Mouse (Mus musculus): Measurements from ENCODE around the gene Ccni. TPM values are rescaled to one million over a fixed set of nuclear protein-coding genes. Genes with fewer than 3 reads are reported as not detected.

The Ccni gene
- 886 TPM for polyA plus RNA-seq (2014; fragmentation: Illumina TruSeq; extraction: RNeasy Lipid Tissue Mini Kit (QIAGEN cat#74804); ENCODE audit: low read depth, low replicate concordance)

DNA sequence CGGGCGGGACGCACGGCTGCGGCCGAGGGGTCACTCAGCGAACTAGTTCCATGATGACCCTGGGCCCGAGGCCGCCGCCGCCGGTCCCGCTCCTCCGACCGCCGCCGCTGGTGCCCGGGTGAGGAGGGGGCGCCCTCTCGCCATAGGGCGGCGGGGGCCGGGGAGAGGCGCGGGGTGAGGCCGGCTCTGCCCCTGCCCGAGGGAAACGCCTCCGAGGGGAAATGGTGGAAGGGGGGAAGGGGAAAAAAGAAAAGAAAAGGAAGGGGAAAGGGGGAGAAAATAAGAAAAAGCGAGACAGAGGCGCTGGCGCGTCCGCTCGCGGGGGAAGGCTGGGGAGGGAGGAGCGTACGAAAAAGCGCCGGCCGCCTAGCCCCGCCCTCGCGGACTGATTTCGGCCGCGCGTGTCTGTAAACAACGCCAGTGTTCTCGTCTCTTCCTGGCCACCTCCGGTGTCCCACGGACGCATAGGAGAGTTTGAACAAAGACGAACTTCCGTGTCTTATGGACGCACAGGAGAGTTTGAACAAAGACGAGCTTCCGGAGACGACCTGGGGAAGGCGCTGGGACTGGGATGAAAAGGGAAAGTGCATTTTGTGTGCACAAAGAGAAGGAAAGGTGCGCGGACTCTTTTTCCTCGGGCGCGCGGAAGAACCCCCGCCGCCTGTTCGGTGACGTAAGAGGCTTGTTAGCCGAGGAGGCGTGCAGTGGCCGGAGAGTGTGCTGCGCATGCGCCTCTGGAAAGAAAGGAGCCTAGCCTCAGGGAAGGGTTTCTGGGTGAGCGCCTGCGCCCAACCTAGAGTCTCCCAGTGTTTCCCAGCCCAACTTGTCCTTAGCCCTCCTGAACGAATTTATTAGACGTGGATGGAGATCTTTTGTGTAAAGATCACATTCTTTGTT lies at the start of gene Ccni, which contains the start of gene 2010109A12Rik:
Ccni (minus strand) TSS at position 387 of the 897 bp plus-strand sequence.
2010109A12Rik (plus strand) TSS at position 410 of the 897 bp plus-strand sequence.

Other genes starting within 250 kb of the Ccni start
- gene Sowahb, start 161.5 kb downstream of the Ccni start, polyA plus RNA-seq (2014; fragmentation: Illumina TruSeq; extraction: RNeasy Lipid Tissue Mini Kit (QIAGEN cat#74804); ENCODE audit: low read depth, low replicate concordance) = 10.6 TPM
- gene Sept11, start 113.1 kb downstream of the Ccni start, polyA plus RNA-seq (2014; fragmentation: Illumina TruSeq; extraction: RNeasy Lipid Tissue Mini Kit (QIAGEN cat#74804); ENCODE audit: low read depth, low replicate concordance) = 26.5 TPM
- gene 2010109A12Rik, start within 50 bp of the Ccni start, polyA plus RNA-seq (2014; fragmentation: Illumina TruSeq; extraction: RNeasy Lipid Tissue Mini Kit (QIAGEN cat#74804); ENCODE audit: low read depth, low replicate concordance) = 3.2 TPM
- gene Ccng2, start 60.8 kb upstream of the Ccni start, polyA plus RNA-seq (2014; fragmentation: Illumina TruSeq; extraction: RNeasy Lipid Tissue Mini Kit (QIAGEN cat#74804); ENCODE audit: low read depth, low replicate concordance) = 267 TPM